Mouse (Mus musculus) forebrain, embryonic 10.5 days (tissue): ENCODE results near the gene Spag4. TPM values are rescaled to one million over a fixed set of nuclear protein-coding genes. Genes with fewer than 3 reads are reported as not detected.

Experiments
- DNase-seq: peaks from one replicate; pipeline ENCODE4 v3.0.0-alpha.2; 2017; ENCODE audit warnings: low spot score; ENCODE audit errors: extremely low spot score
- H3K27ac ChIP-seq: fragments of 300-500 bp; sonication (generic); 2 replicates; pipeline ENCODE4 v1.5.1; 2016; ENCODE audit warnings: mild to moderate bottlenecking
- H3K27me3 ChIP-seq: fragments of 300-500 bp; sonication (generic); 2 replicates; pipeline ENCODE4 v1.6.1; 2016; ENCODE audit warnings: mild to moderate bottlenecking; ENCODE audit not compliant: poor library complexity, severe bottlenecking
- H3K36me3 ChIP-seq: fragments of 300-500 bp; sonication (generic); replicated peaks from 2 replicates; pipeline ENCODE4 v1.6.1; 2016; ENCODE audit warnings: mild to moderate bottlenecking, moderate library complexity
- H3K4me1 ChIP-seq: fragments of 300-500 bp; sonication (generic); 2 replicates; pipeline ENCODE4 v1.6.1; 2016
- H3K4me3 ChIP-seq: fragments of 300-500 bp; sonication (generic); 2 replicates; pipeline ENCODE4 v1.5.1; 2016; ENCODE audit warnings: mild to moderate bottlenecking, moderate library complexity
- H3K9me3 ChIP-seq: fragments of 300-500 bp; sonication (generic); 2 replicates; pipeline ENCODE4 v1.6.1; 2016; ENCODE audit warnings: mild to moderate bottlenecking, moderate library complexity
- polyA plus RNA-seq: library from polyadenylated mRNA; unstranded; fragments of >200 nt; fragmentation: Nextera tagmentation; extraction: Ambion mirVana; gene quantifications from 2 replicates; pipeline ENCODE4 v1.2.1, GENCODE M21; 2016

Gene Spag4
- polyA plus RNA-seq, 1 experiment from 2014 or later, result 4.1 TPM

- Histone ChIP-seq H3K4me3 (no peak overlapping the region), H3K4me1 (no peaks in the 10 kb centered on the region), H3K9me3 (no peaks in the 10 kb centered on the region; the same call in 1 of the 2 replicates), H3K27me3 (no peaks in the 10 kb centered on the region), H3K27ac (no peak overlapping the region), H3K36me3 (peaks cover 14% of the 10 kb centered on the region)
- DNase-seq, result no peak
These were observed 54.6 kb downstream of the Spag4 start for GRCm38 (mm10) chr2:156119566-156119965.

Other genes with a start within 250 kb of the Spag4 start
- 5.9 and 6.8 TPM in 2 replicates for gene BC029722, start 245.7 kb upstream of the Spag4 start, polyA plus RNA-seq
- gene Eif6, start 238.2 kb upstream of the Spag4 start, polyA plus RNA-seq, result 241 and 249 TPM in 2 replicates
- 0.26 and 0.29 TPM in 2 replicates for gene Fam83c, start 230.3 kb upstream of the Spag4 start, polyA plus RNA-seq
- gene Uqcc1, start 134.9 kb upstream of the Spag4 start, polyA plus RNA-seq, result 78.4 and 82.2 TPM in 2 replicates
- gene Gm15557, start 124.4 kb upstream of the Spag4 start, polyA plus RNA-seq, result not detected in 2 replicates
- 0.27 and 0.88 TPM in 2 replicates for gene Gdf5, start 119.8 kb upstream of the Spag4 start, polyA plus RNA-seq
- gene Cep250, start 108.7 kb upstream of the Spag4 start, polyA plus RNA-seq, result 28.8 and 28.9 TPM in 2 replicates
- 1.4 and 2.1 TPM in 2 replicates for gene 6430550D23Rik, start 57.2 kb upstream of the Spag4 start, polyA plus RNA-seq
- gene Ergic3, start 57.1 kb upstream of the Spag4 start, polyA plus RNA-seq, result 194 and 199 TPM in 2 replicates
- not detected in 2 replicates for gene Fer1l4, start 12.2 kb upstream of the Spag4 start, polyA plus RNA-seq
- gene Cpne1, start 46.8 kb downstream of the Spag4 start, polyA plus RNA-seq, result 63.3 and 73.3 TPM in 2 replicates
- 47.5 and 50.4 TPM in 2 replicates for gene Rbm12, start 46.8 kb downstream of the Spag4 start, polyA plus RNA-seq
- 20.7 TPM in 2 replicates for gene Gm28036, start 61.9 kb downstream of the Spag4 start, polyA plus RNA-seq
- gene Romo1, start 78.9 kb downstream of the Spag4 start, polyA plus RNA-seq, result 379 and 398 TPM in 2 replicates
- 41.7 and 45.2 TPM in 2 replicates for gene Nfs1, start 79.0 kb downstream of the Spag4 start, polyA plus RNA-seq
- gene Rbm39, start 115.1 kb downstream of the Spag4 start, polyA plus RNA-seq, result 542 and 576 TPM in 2 replicates
- gene Phf20, start 131.3 kb downstream of the Spag4 start, polyA plus RNA-seq, result 71.6 and 77.4 TPM in 2 replicates
- gene Cnbd2, start 247.1 kb downstream of the Spag4 start, polyA plus RNA-seq, result 2.5 and 2.6 TPM in 2 replicates
- gene Scand1, start 247.5 kb downstream of the Spag4 start, polyA plus RNA-seq, result 49.0 and 52.1 TPM in 2 replicates